Mouse (Mus musculus): ENCODE results near the gene Pxt1. TPM values are rescaled to one million over a fixed set of nuclear protein-coding genes. Genes with fewer than 3 reads are reported as not detected.

The Pxt1 gene
- polyA plus RNA-seq, 1 experiment: not detected

DNA sequence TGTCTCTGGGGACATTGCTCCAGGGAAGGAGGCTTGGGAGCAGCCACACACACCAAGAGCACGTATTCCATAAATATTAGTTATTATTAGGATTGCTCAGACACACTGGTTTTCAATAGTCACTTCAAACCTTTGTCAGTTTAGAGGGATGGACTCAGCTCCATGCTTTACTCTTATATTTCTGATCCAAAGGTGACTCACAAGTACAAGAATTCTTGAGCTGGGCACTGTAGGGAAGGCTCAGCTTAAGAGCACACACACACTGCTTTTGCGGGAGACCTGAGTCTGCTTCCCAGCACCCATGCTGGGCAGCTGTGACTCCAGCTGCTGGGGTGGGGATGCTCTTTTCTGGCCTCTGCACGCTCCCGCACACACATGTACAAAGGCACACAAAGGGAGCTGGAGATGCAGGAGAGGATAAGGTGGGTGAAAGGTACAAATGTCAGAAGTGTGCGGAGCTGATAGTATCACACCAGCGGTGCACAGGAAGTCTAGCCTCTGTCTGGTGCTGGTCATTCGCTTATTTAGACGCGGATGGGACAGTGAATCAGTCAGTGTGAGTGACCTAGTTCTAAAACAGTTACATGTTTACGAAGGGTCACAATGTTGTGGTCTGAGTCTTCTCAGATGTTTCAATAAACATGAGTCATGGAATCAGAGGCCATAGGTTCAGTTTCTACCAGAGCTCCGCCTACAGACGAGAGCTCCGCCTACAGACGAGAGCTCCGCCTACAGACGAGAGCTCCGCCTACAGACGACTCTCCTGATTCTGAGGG is 12.0 kb downstream of the Pxt1 start:
- H3K4me1 ChIP-seq (ENCODE audit: control insufficient read depth, insufficient read depth, low read length): peaks cover 5% of the 10 kb centered on the region; the same call in 1 of the 2 replicates
- no peak for TF ChIP-seq POLR2A (IDR thresholded peaks at IDR 0.05; ENCODE audit: low read depth, low read length)
- TF ChIP-seq CTCF (IDR thresholded peaks at IDR 0.05; ENCODE audit: borderline replicate concordance, insufficient read depth, low read length): no peak

DNA sequence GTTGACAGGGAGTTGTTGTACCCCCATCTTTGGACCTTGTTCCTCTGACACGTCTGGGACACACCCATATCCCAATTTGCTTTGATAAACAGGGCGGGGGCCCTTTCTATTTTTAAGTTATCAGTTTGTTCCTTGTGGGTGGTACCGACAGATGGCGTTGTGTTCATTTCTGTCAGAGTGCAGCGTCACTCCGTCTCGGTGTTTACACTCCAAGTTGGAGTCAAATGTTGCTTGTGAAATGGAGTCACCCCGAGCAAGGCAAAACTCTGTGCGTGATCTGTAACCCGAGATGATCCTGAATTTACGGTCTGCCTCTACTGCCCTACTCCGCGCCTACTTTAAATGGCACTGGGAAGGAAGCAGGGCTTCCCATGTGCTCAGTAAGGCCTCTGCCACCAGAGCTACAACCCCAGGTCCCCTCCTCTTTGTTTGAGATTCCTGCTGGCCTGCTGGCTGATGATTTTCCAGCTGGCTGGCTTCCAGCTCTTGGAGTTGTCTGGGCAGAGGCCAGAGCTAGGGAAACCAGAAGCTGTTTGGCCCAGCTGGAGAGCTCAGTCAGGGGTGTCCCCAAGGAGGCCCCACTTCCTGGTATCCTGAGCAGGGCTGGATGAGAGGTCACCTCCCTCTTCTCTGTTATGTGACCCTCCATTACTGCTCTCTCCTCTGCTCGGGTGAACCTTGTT is 13.1 kb downstream of the Pxt1 start:
- Histone ChIP-seq H3K27ac (ENCODE audit: insufficient read depth, low read length) (peak overlapping the region; percentile 70), H3K4me1 (ENCODE audit: control insufficient read depth, insufficient read depth, low read length) (peaks cover 5% of the 10 kb centered on the region; the same call in 1 of the 2 replicates), H3K4me3 (ENCODE audit: insufficient read depth, low read length) (no peak overlapping the region)
- TF ChIP-seq CTCF (IDR thresholded peaks at IDR 0.05; ENCODE audit: borderline replicate concordance, insufficient read depth, low read length) (peak; percentile 32; the same call in 1 of the 2 replicates), POLR2A (IDR thresholded peaks at IDR 0.05; ENCODE audit: low read depth, low read length) (no peak; the same call in 1 of the 2 replicates)

More for the DNA sequence above, 12.0 kb downstream of the Pxt1 start:
- no peak overlapping the region for H3K4me3 ChIP-seq (ENCODE audit: insufficient read depth, low read length)
- H3K27ac ChIP-seq (ENCODE audit: insufficient read depth, low read length): peak overlapping the region; percentile 70; the same call in 1 of the 2 replicates

GRCm38 (mm10) chr17:28929369-28929768 is 14.3 kb downstream of the Pxt1 start:
- no peak overlapping the region for H3K4me3 ChIP-seq (ENCODE audit: insufficient read depth, low read length)
- no peak for TF ChIP-seq CTCF (IDR thresholded peaks at IDR 0.05; ENCODE audit: borderline replicate concordance, insufficient read depth, low read length)
- no peak for TF ChIP-seq POLR2A (IDR thresholded peaks at IDR 0.05; ENCODE audit: low read depth, low read length)
- H3K4me1 ChIP-seq (ENCODE audit: control insufficient read depth, insufficient read depth, low read length): peaks cover 5% of the 10 kb centered on the region
- H3K27ac ChIP-seq (ENCODE audit: insufficient read depth, low read length): no peak overlapping the region

GRCm38 (mm10) chr17:28928004-28928403 is 15.6 kb downstream of the Pxt1 start:
- Histone ChIP-seq H3K4me3 (ENCODE audit: insufficient read depth, low read length) (no peak overlapping the region), H3K27ac (ENCODE audit: insufficient read depth, low read length) (no peak overlapping the region), H3K4me1 (ENCODE audit: control insufficient read depth, insufficient read depth, low read length) (peaks cover 5% of the 10 kb centered on the region)
- no peak for TF ChIP-seq CTCF (IDR thresholded peaks at IDR 0.05; ENCODE audit: borderline replicate concordance, insufficient read depth, low read length)
- TF ChIP-seq POLR2A (IDR thresholded peaks at IDR 0.05; ENCODE audit: low read depth, low read length): no peak

- H3K4me3 ChIP-seq (ENCODE audit: insufficient read depth, low read length): no peak overlapping the region
- H3K27ac ChIP-seq (ENCODE audit: insufficient read depth, low read length): no peak overlapping the region
- TF ChIP-seq CTCF (IDR thresholded peaks at IDR 0.05; ENCODE audit: borderline replicate concordance, insufficient read depth, low read length) (peak; percentile 62; the same call in 1 of the 2 replicates), POLR2A (IDR thresholded peaks at IDR 0.05; ENCODE audit: low read depth, low read length) (no peak)
- peaks cover 5% of the 10 kb centered on the region for H3K4me1 ChIP-seq (ENCODE audit: control insufficient read depth, insufficient read depth, low read length)
These were observed 16.6 kb downstream of the Pxt1 start for GRCm38 (mm10) chr17:28926866-28927635.

DNA sequence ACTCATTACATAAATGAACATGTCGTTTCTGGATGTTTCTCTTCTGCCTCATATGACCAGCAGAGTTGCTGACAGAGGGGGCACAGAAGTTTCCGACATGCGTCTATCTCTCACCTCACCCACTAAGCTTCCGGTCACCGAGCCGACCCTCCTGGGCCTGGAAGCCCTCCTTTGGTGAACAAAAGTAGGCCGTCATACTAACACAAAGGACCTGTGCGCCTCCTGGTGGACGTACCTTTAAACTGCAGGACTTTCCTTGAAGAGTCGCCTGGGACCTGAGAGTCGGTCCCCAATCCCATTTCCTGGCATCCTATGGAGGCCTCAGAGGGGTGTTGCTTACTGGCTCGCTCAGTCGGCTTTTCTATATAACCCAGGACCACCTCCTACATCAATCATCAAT is 17.3 kb downstream of the Pxt1 start:
- Histone ChIP-seq H3K27ac (ENCODE audit: insufficient read depth, low read length) (no peak overlapping the region), H3K4me3 (ENCODE audit: insufficient read depth, low read length) (no peak overlapping the region), H3K4me1 (ENCODE audit: control insufficient read depth, insufficient read depth, low read length) (peaks cover 2% of the 10 kb centered on the region; the same call in 1 of the 2 replicates)
- peak; percentile 40; the same call in 1 of the 2 replicates for TF ChIP-seq CTCF (IDR thresholded peaks at IDR 0.05; ENCODE audit: borderline replicate concordance, insufficient read depth, low read length)
- no peak for TF ChIP-seq POLR2A (IDR thresholded peaks at IDR 0.05; ENCODE audit: low read depth, low read length)

DNA sequence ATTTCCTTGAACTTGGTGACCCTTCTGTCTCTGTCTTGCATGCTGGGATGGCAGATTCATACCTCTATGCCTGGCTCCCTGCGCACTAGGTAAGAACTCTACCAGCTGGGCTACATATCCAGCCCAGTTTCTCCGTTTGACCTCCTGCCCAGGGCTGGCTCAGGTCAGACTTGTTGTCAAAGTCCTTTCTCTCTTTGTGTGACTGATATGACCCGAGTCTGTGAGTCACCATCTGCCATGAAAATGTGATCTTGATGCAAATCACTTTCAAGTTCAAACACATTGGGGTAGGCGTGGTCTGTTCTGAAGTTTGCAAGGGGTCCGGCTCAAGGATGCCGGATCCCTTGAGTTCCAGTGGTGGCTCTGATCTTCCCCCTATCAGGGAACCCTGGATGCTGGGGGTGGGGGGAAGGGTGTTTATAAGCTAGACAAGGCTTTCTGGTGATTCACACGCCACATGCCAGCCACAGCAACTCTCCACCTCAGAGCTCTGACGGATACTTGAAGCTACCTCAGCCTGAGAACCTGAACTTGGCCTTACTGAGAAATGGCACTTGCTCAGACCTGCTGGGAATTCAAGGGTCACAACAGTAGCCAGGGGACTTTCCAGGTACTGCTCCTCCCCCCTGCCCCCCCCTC is 18.6 kb downstream of the Pxt1 start:
- no peak overlapping the region for H3K4me3 ChIP-seq (ENCODE audit: insufficient read depth, low read length)
- H3K27ac ChIP-seq (ENCODE audit: insufficient read depth, low read length): no peak overlapping the region
- H3K4me1 ChIP-seq (ENCODE audit: control insufficient read depth, insufficient read depth, low read length): no peaks in the 10 kb centered on the region; the same call in 1 of the 2 replicates
- no peak for TF ChIP-seq CTCF (IDR thresholded peaks at IDR 0.05; ENCODE audit: borderline replicate concordance, insufficient read depth, low read length)
- TF ChIP-seq POLR2A (IDR thresholded peaks at IDR 0.05; ENCODE audit: low read depth, low read length): no peak

DNA sequence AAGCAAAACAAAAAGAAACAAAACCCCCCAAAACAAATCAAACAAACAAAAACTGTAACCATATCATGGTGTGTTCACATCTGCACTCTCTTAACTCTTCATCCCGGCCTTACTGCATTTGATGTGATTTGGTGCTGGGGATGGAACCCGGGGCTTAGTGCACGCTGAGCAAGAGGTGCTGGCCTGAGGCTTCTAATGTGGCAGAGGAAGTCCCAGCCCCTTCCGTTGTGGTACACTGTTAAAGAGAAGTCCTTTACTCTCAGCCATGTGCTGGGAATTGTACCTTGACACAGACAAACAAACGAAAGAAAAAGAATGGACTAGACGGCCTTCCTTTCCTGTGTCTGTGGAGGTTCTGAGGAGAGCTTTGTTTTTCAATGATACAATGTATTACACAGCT is 21.5 kb downstream of the Pxt1 start:
- no peaks in the 10 kb centered on the region; the same call in 1 of the 2 replicates for H3K4me1 ChIP-seq (ENCODE audit: control insufficient read depth, insufficient read depth, low read length)
- no peak overlapping the region for H3K27ac ChIP-seq (ENCODE audit: insufficient read depth, low read length)
- TF ChIP-seq CTCF (IDR thresholded peaks at IDR 0.05; ENCODE audit: borderline replicate concordance, insufficient read depth, low read length): no peak
- no peak overlapping the region for H3K4me3 ChIP-seq (ENCODE audit: insufficient read depth, low read length)

DNA sequence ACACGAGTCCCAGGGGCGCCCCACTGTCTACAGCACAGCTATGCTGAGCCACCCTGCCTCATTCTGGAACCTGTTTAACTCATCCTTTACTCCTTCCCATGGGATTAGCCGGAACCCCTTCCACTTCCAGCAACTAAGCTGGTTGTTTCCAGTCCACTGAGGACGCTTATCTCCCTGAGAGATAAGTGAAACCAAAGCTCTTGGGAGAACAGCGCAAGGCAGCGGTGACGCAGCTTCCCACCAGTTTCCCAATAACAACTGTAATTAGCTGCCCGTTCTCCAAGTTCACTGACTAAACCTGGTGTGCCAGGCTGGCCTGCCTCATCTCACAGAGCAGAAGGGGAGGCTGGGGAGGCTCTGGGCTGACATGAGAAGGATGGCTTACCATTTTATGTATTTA is 22.6 kb downstream of the Pxt1 start:
- no peak overlapping the region for H3K4me3 ChIP-seq (ENCODE audit: insufficient read depth, low read length)
- H3K4me1 ChIP-seq (ENCODE audit: control insufficient read depth, insufficient read depth, low read length): no peaks in the 10 kb centered on the region; the same call in 1 of the 2 replicates
- H3K27ac ChIP-seq (ENCODE audit: insufficient read depth, low read length): no peak overlapping the region
- no peak for TF ChIP-seq CTCF (IDR thresholded peaks at IDR 0.05; ENCODE audit: borderline replicate concordance, insufficient read depth, low read length)
- TF ChIP-seq POLR2A (IDR thresholded peaks at IDR 0.05; ENCODE audit: low read depth, low read length): no peak

Data from embryonic fibroblast, embryonic 13.5 days (primary cell).